Mouse (Mus musculus): ENCODE data around the gene Klhdc3.

GRCm38 (mm10) chr17:46721077-46721476 is 40.4 kb upstream of the Klhdc3 start:
- TF ChIP-seq GATA1 (IDR thresholded peaks at IDR 0.05; ENCODE audit: borderline replicate concordance, low read length) (no peak), FLI1 (IDR thresholded peaks at IDR 0.05; ENCODE audit: low read length) (no peak)
